Mouse (Mus musculus) spleen, adult 2 months (tissue): ENCODE measurements around the gene Cacna1s.

Experiments
- CTCF ChIP-seq: fragments of 200-500 bp; IDR thresholded peaks from 2 replicates; pipeline ENCODE4 v1.5.1; 2011; ENCODE audit warnings: mild to moderate bottlenecking, inconsistent platforms; ENCODE audit not compliant: insufficient read depth, insufficient read length, insufficient replicate concordance; ENCODE audit errors: extremely low read depth
- POLR2A ChIP-seq: fragments of 200-500 bp; IDR thresholded peaks from 2 replicates; pipeline ENCODE4 v1.6.1; 2011; ENCODE audit warnings: low read depth, low read length, inconsistent platforms

DNA sequence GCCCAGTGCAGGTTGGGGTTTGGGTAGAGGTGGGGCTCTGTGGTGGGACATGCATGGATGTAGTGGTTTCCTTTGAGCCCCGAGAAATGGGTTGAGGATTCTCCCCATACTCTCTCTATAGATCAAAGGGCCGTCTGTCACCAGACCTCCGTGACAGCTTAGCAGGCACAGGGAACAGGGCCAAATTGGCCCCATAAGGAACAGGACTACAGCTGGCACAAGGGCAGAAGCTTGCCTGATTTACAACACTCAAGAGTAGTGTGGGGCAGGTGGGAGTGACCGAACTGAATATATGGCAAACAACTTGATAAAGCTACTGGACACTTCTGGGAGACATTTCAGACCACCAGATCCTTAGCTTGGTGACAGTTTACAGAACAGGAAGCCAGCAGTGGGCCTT lies 52.2 kb downstream of the Cacna1s start:
- TF ChIP-seq CTCF (no peak), POLR2A (no peak)
